Mouse (Mus musculus): Measurements from ENCODE around the gene Rfc2.

DNA sequence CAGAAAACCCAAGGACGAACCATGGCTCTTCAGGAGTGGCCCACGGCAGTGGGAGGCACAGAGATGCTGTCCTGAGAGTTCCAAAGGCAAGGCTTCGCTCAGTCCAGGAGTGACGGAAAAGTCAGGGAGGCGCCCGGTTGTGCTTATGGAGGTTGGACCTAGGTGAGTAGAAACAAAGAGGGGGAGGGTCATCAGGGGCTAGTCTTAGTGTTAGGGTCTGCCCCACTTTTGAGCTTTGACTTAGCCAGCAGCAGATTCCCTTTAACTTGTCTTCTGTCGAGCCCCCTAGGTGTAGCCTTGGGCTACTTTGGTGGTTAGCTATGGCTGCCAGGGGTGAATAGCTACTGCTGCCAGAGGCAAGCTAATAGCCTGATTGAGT, 21.1 kb upstream of the Rfc2 start, which contains the start of gene Syna:
- no peak for TF ChIP-seq CTCF (IDR thresholded peaks at IDR 0.05; ENCODE audit: borderline replicate concordance, control insufficient read depth, extremely low read depth, insufficient read depth, low read length, poor library complexity)
- TF ChIP-seq POLR2A (IDR thresholded peaks at IDR 0.05; ENCODE audit: control insufficient read depth, extremely low read depth, insufficient read depth, low read length, poor library complexity): no peak
